Mouse (Mus musculus) bone marrow macrophage, adult 2 months (primary cell): Measurements from ENCODE around the gene Pip5k1a.
"Not testable (repeated sequence)": the region's sequence is repeated elsewhere in the genome, so short reads cannot be mapped to it uniquely, and the experiment has no call there.

Experiments used
- CTCF ChIP-seq: IDR thresholded peaks from 2 replicates; pipeline ENCODE4 v1.5.1; 2012; ENCODE audit warnings: low read depth, mild to moderate bottlenecking, low read length, moderate library complexity
- POLR2A ChIP-seq: IDR thresholded peaks from 2 replicates; pipeline ENCODE4 v1.6.1; 2012; ENCODE audit warnings: mild to moderate bottlenecking, low read depth, low read length, borderline replicate concordance

GRCm38 (mm10) chr3:95029291-95029827 lies 77.4 kb downstream of the Pip5k1a start:
- not testable (repeated sequence) for TF ChIP-seq POLR2A, CTCF
